In the genomic region with DNA sequence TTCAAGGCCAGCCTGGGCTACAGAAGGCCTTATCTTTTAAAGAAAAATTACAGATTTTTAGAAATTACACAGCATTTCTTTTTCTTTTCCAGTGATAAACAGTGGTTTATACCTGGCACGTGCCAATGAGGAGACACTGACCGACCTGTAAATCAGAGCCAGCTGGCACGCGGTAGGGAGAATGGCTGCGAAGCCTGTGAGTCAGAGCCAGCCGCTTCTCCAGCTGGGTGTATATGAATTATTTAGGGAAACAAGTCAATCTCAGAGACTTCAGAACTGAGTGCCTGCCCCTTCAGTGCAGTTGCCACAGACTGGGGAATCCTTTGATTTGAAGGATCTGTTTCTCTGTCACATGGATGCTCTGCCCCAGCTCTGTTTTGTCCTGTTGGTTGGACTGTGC, we compare ENCODE assay signal across 26 mouse cellular contexts. TPM values are rescaled to one million over a fixed set of nuclear protein-coding genes. Genes with fewer than 3 reads are reported as not detected.
DNase-seq lines count a peak whose midpoint lies in the region; ATAC-seq lines count a peak whose summit lies in the region.
"Had no signal": no experiment of that assay in that cellular context is flagged by ENCODE, and none has a peak within 500 bp of the region (broad histone marks: within the 10 kb centered on the region; RNA-seq: fewer than 3 reads in every experiment).

No protein-coding gene starts in this region.

- no peak overlapping the region for H3K27ac ChIP-seq in neural tube, embryonic 11.5 days (ENCODE audit: low read depth, low read length)
- H3K27ac ChIP-seq in neural tube, embryonic 15.5 days (replicated peaks), result no peak overlapping the region
- H3K27ac ChIP-seq: embryonic facial prominence, embryonic 15.5 days; forebrain, embryonic 10.5 days; gastrocnemius, adult 2 months; heart, embryonic 13.5 days; hindbrain, embryonic 15.5 days had no signal

- no peaks in the 10 kb centered on the region; the same call in 1 of the 2 replicates for H3K27me3 ChIP-seq in neural tube, embryonic 11.5 days (ENCODE audit: control insufficient read depth, insufficient read depth, low read length)
- no peaks in the 10 kb centered on the region for H3K27me3 ChIP-seq in neural tube, embryonic 15.5 days (replicated peaks)
- H3K27me3 ChIP-seq: embryonic facial prominence, embryonic 15.5 days; heart, embryonic 13.5 days; hindbrain, embryonic 15.5 days; Patski had no signal

- no peak overlapping the region for H3K4me3 ChIP-seq in neural tube, embryonic 11.5 days (ENCODE audit: low read depth, low read length)
- H3K4me3 ChIP-seq in neural tube, embryonic 15.5 days (replicated peaks), result no peak overlapping the region
- H3K4me3 ChIP-seq: embryonic facial prominence, embryonic 15.5 days; erythroblast, embryonic 14.5 days; forebrain, embryonic 10.5 days; gastrocnemius, adult 2 months; heart, embryonic 13.5 days; hindbrain, embryonic 15.5 days had no signal

- WGBS in neural tube, embryonic 11.5 days, result 93% methylated on average over 6 of the region's 6 CpGs
- WGBS in neural tube, embryonic 15.5 days, result 91% methylated on average over 6 of the region's 6 CpGs

- H3K9me3 ChIP-seq in neural tube, embryonic 11.5 days (ENCODE audit: control insufficient read depth, low read length), result no peaks in the 10 kb centered on the region
- no peaks in the 10 kb centered on the region for H3K9me3 ChIP-seq in neural tube, embryonic 15.5 days (replicated peaks)
- H3K9me3 ChIP-seq: embryonic facial prominence, embryonic 15.5 days; heart, embryonic 13.5 days; hindbrain, embryonic 15.5 days had no signal

- no peak overlapping the region for H3K4me2 ChIP-seq in neural tube, embryonic 11.5 days (ENCODE audit: low read depth)
- H3K4me2 ChIP-seq in neural tube, embryonic 15.5 days, result no peak overlapping the region
- H3K4me2 ChIP-seq: embryonic facial prominence, embryonic 15.5 days; heart, embryonic 13.5 days; hindbrain, embryonic 15.5 days had no signal

- DNase-seq in cerebellum, postnatal 10 days, result peak; percentile 57 to 67
- no peak for DNase-seq in cerebellum, adult 18-20 months
- peak; percentile 23 to 27 for DNase-seq in left cerebral cortex, adult 18-20 months (ENCODE audit: low spot score in 2 of 2)
- no peak for DNase-seq in left cerebral cortex, adult 9 months (ENCODE audit: low spot score in 2 of 2)
- peak; percentile 2 for DNase-seq in neural tube, embryonic 11.5 days (ENCODE audit: low spot score)
- DNase-seq: adrenal gland, postnatal 36 days; cerebellum, adult 11 months; cerebellum, adult 9-10 months; embryo, embryonic 11 days; gastrocnemius, adult 2 months; gastrocnemius, postnatal 25 days; heart, adult 11 months; heart, postnatal 36 days had no signal

- no peak overlapping the region for H3K9ac ChIP-seq in neural tube, embryonic 11.5 days (ENCODE audit: low read length)
- H3K9ac ChIP-seq in neural tube, embryonic 15.5 days (replicated peaks), result no peak overlapping the region
- H3K9ac ChIP-seq: embryonic facial prominence, embryonic 15.5 days; heart, embryonic 13.5 days; hindbrain, embryonic 15.5 days had no signal

- no peaks in the 10 kb centered on the region for H3K4me1 ChIP-seq in neural tube, embryonic 11.5 days (ENCODE audit: control insufficient read depth, insufficient read depth, low read length)
- no peaks in the 10 kb centered on the region for H3K4me1 ChIP-seq in neural tube, embryonic 15.5 days
- H3K4me1 ChIP-seq: embryonic facial prominence, embryonic 15.5 days; forebrain, embryonic 10.5 days; heart, embryonic 13.5 days; hindbrain, embryonic 15.5 days had no signal

- no peak for ATAC-seq in neural tube, embryonic 11.5 days (ENCODE audit: insufficient read depth, low FRiP score, low TSS enrichment)
- ATAC-seq in neural tube, embryonic 15.5 days (ENCODE audit: low FRiP score), result no peak
- no peak for ATAC-seq in granulocyte monocyte progenitor cell, adult 5-6 weeks (replicated peaks; ENCODE audit: poor library complexity, severe bottlenecking)
- ATAC-seq: activated CD4-positive, CD25-positive, alpha-beta regulatory T cell, adult 4 months; forebrain, embryonic 14.5 days; Patski had no signal

- no peaks in the 10 kb centered on the region for H3K36me3 ChIP-seq in neural tube, embryonic 11.5 days (ENCODE audit: control insufficient read depth, insufficient read depth, low read length)
- no peaks in the 10 kb centered on the region for H3K36me3 ChIP-seq in neural tube, embryonic 15.5 days
- H3K36me3 ChIP-seq: embryonic facial prominence, embryonic 15.5 days; forebrain, embryonic 10.5 days; heart, embryonic 13.5 days; hindbrain, embryonic 15.5 days had no signal

RNA-seq across cellular contexts. Expression of a gene that starts 21.6 kb away (rescaled TPM):
- total RNA-seq in left cerebral cortex, adult 18-20 months (2021), result 1 to 10 TPM; 1.6 to 1.8 TPM
- 0.05 TPM in 1 of 2 replicates, not detected in the other for polyA plus RNA-seq in neural tube, embryonic 11.5 days (2014; fragmentation: Nextera tagmentation; extraction: Ambion mirVana)
- polyA plus RNA-seq in neural tube, embryonic 15.5 days (2015; fragmentation: Nextera tagmentation; extraction: Ambion mirVana), result 0.59 and 0.86 TPM in 2 replicates
- not detected in 2 replicates for total RNA-seq in granulocyte monocyte progenitor cell, adult 5-6 weeks (2014; fragmentation: Nextera tagmentation)
- total RNA-seq in granulocyte monocyte progenitor cell, adult 5-6 weeks (2017), result not detected in 2 replicates
- total RNA-seq: common myeloid progenitor, adult 5-6 weeks; MEL had no signal
- polyA plus RNA-seq: activated CD4-positive, CD25-positive, alpha-beta regulatory T cell, adult 4 months; C2C12; erythroblast, embryonic 14.5 days; forebrain, embryonic 10.5 days had no signal

RNA-seq across cellular contexts. Expression of a gene that starts 33.7 kb away (rescaled TPM):
- total RNA-seq in left cerebral cortex, adult 18-20 months (2021), result 10 to 100 TPM; 81.5 to 83.9 TPM
- 0.37 and 0.65 TPM in 2 replicates for polyA plus RNA-seq in neural tube, embryonic 11.5 days (2014; fragmentation: Nextera tagmentation; extraction: Ambion mirVana)
- polyA plus RNA-seq in neural tube, embryonic 15.5 days (2015; fragmentation: Nextera tagmentation; extraction: Ambion mirVana), result 3.6 and 4.8 TPM in 2 replicates
- total RNA-seq in granulocyte monocyte progenitor cell, adult 5-6 weeks (2014; fragmentation: Nextera tagmentation), result not detected in 2 replicates
- not detected in 2 replicates for total RNA-seq in granulocyte monocyte progenitor cell, adult 5-6 weeks (2017)
- total RNA-seq: common myeloid progenitor, adult 5-6 weeks; MEL had no signal
- polyA plus RNA-seq: C2C12 had no signal

Comparison
In these comparisons a context has a peak if more than half of its experiments do, and no peak if none do; other contexts are left out.
1. DNase-seq: peak in cerebellum, postnatal 10 days (2 of 2), left cerebral cortex, adult 18-20 months (2 of 2) and neural tube, embryonic 11.5 days (single experiment); none in cerebellum, adult 18-20 months (0 of 2) and left cerebral cortex, adult 9 months (0 of 2).
2. RNA of a gene that starts 33.7 kb away (total RNA-seq): 81.5 to 83.9 TPM in left cerebral cortex, adult 18-20 months; not detected in granulocyte monocyte progenitor cell, adult 5-6 weeks; every median in the first group is over 10 times any median in the second.